Mouse (Mus musculus) cerebellum, postnatal 4 days (tissue): ENCODE results near the gene Tram2.

Experiments used
- DNase-seq, 2 experiments: peaks; one replicate each; pipeline ENCODE4 v3.0.0; 2022; ENCODE audit warnings: low spot score in 2 of 2, mixed read lengths in 1 of 2

The Tram2 gene

GRCm38 (mm10) chr1:21068491-21068890, 10.5 kb downstream of the Tram2 start:
- DNase-seq, result no peak

GRCm38 (mm10) chr1:21067536-21068221, 11.3 kb downstream of the Tram2 start:
- DNase-seq, result no peak

- DNase-seq, result no peak
These were observed 14.9 kb downstream of the Tram2 start for GRCm38 (mm10) chr1:21064153-21064552.

GRCm38 (mm10) chr1:21059385-21060109, 19.5 kb downstream of the Tram2 start:
- no peak for DNase-seq

- DNase-seq, result no peak
These were observed 26.0 kb downstream of the Tram2 start for GRCm38 (mm10) chr1:21053009-21053408.

- DNase-seq, result no peak
These were observed 26.4 kb downstream of the Tram2 start for GRCm38 (mm10) chr1:21052608-21053007.

GRCm38 (mm10) chr1:21052132-21052545, 26.9 kb downstream of the Tram2 start:
- DNase-seq, result no peak

- DNase-seq, result no peak
These were observed 30.0 kb downstream of the Tram2 start for GRCm38 (mm10) chr1:21049005-21049404.

GRCm38 (mm10) chr1:21048402-21048801, 30.6 kb downstream of the Tram2 start:
- DNase-seq, result no peak

- DNase-seq, result no peak
These were observed 36.6 kb downstream of the Tram2 start for GRCm38 (mm10) chr1:21042461-21042860.

GRCm38 (mm10) chr1:21040610-21041326, 38.3 kb downstream of the Tram2 start:
- DNase-seq, result no peak

GRCm38 (mm10) chr1:21040173-21040572, 38.9 kb downstream of the Tram2 start:
- no peak for DNase-seq

GRCm38 (mm10) chr1:21039564-21039963, 39.5 kb downstream of the Tram2 start:
- peak in 1 of 2 experiments; percentile 7 for DNase-seq

- DNase-seq, result no peak
These were observed 41.0 kb downstream of the Tram2 start for GRCm38 (mm10) chr1:21037881-21038601.

- DNase-seq, result peak in 1 of 2 experiments; percentile 4
These were observed 43.2 kb downstream of the Tram2 start for GRCm38 (mm10) chr1:21035878-21036277.

GRCm38 (mm10) chr1:21033792-21034119, 45.3 kb downstream of the Tram2 start:
- DNase-seq, result no peak

GRCm38 (mm10) chr1:21033065-21033791, 45.8 kb downstream of the Tram2 start:
- DNase-seq, result no peak

- no peak for DNase-seq
These were observed 47.4 kb downstream of the Tram2 start for GRCm38 (mm10) chr1:21031650-21032049.

- no peak for DNase-seq
These were observed 50.0 kb downstream of the Tram2 start for GRCm38 (mm10) chr1:21029000-21029399.

- no peak for DNase-seq
These were observed 52.5 kb downstream of the Tram2 start for GRCm38 (mm10) chr1:21026534-21026933.

GRCm38 (mm10) chr1:21025203-21025602, 53.8 kb downstream of the Tram2 start:
- no peak for DNase-seq
